8 mouse cellular contexts compared by ENCODE assay signal in the genomic region with DNA sequence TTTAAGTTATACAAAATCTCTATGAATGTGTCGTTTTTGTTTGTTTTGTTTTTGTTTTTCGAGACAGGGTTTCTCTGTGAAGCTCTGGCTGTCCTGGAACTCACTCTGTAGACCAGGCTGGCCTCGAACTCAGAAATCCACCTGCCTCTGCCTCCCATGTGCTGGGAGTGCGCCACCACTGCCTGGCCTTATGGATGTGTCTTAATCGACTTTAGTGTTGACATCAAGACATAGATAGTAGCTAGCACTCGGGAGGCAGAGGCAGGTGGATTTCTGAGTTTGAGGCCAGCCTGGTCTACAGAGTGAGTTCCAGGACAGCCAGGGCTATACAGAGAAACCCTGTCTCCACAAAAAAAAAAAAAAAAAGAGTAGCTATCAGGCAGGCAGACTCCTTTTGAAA. TPM values are rescaled to one million over a fixed set of nuclear protein-coding genes. Genes with fewer than 3 reads are reported as not detected.
A peak's percentile ranks its signal among the peaks of the same experiment; 100 is the strongest.
DNase-seq lines count a peak whose midpoint lies in the region; ATAC-seq and TF ChIP-seq lines count a peak whose summit lies in the region.
"Not testable (repeated sequence)": the region's sequence is repeated elsewhere in the genome, so short reads cannot be mapped to it uniquely, and the experiment has no call there.

No protein-coding gene starts in this region.

- not testable (repeated sequence) for TF ChIP-seq POLR2A in limb, embryonic 14.5 days (IDR thresholded peaks at IDR 0.05; ENCODE audit: borderline replicate concordance, extremely low read depth, insufficient read depth, insufficient read length)

- H3K36me3 ChIP-seq in embryonic facial prominence, embryonic 10.5 days (replicated peaks): peaks cover 20% of the 10 kb centered on the region; the same call in 1 of the 2 replicates
- not testable (repeated sequence) for H3K36me3 ChIP-seq in forebrain, embryonic 13.5 days (ENCODE audit: poor library complexity, severe bottlenecking); heart, embryonic 16.5 days (ENCODE audit: control insufficient read depth, insufficient read depth); intestine, embryonic 15.5 days; limb, embryonic 14.5 days (ENCODE audit: control insufficient read depth, insufficient read depth, low read length); lung, embryonic 15.5 days; midbrain, postnatal 0 days (ENCODE audit: insufficient read depth, low read length)

- not testable (repeated sequence) for H3K9me3 ChIP-seq in embryonic facial prominence, embryonic 10.5 days; forebrain, embryonic 13.5 days (replicated peaks); heart, embryonic 16.5 days (replicated peaks; ENCODE audit: control insufficient read depth, low read length); intestine, embryonic 15.5 days; limb, embryonic 14.5 days (ENCODE audit: control insufficient read depth, low read length); lung, embryonic 15.5 days; midbrain, postnatal 0 days (ENCODE audit: low read length)

- not testable (repeated sequence) for ATAC-seq in forebrain, embryonic 13.5 days; heart, embryonic 16.5 days (replicated peaks; ENCODE audit: extremely low read depth, insufficient read depth, low FRiP score); intestine, embryonic 15.5 days; limb, embryonic 14.5 days (ENCODE audit: low FRiP score, low read depth); lung, embryonic 15.5 days (ENCODE audit: borderline replicate concordance, extremely low read depth, low FRiP score, low TSS enrichment); midbrain, postnatal 0 days (ENCODE audit: low FRiP score)

- peak; percentile 45 for DNase-seq in A20 (ENCODE audit: low read depth, low spot score)
- DNase-seq in embryonic facial prominence, embryonic 10.5 days (ENCODE audit: low spot score); limb, embryonic 14.5 days (ENCODE audit: low spot score); midbrain, postnatal 0 days (ENCODE audit: low spot score): not testable (repeated sequence)

- not testable (repeated sequence) for TF ChIP-seq CTCF in midbrain, postnatal 0 days (IDR thresholded peaks at IDR 0.05)

- H3K27me3 ChIP-seq in embryonic facial prominence, embryonic 10.5 days (replicated peaks; ENCODE audit: low read depth, poor library complexity, severe bottlenecking): peaks cover 22% of the 10 kb centered on the region
- not testable (repeated sequence) for H3K27me3 ChIP-seq in forebrain, embryonic 13.5 days; heart, embryonic 16.5 days (ENCODE audit: control insufficient read depth, insufficient read depth, low read length); intestine, embryonic 15.5 days (replicated peaks); limb, embryonic 14.5 days (ENCODE audit: control insufficient read depth, insufficient read depth, low read length); lung, embryonic 15.5 days; midbrain, postnatal 0 days (ENCODE audit: insufficient read depth, low read length)

- H3K4me3 ChIP-seq in embryonic facial prominence, embryonic 10.5 days: peak overlapping the region; percentile 87
- peak overlapping the region; percentile 83 for H3K4me3 ChIP-seq in forebrain, embryonic 13.5 days
- peak overlapping the region; percentile 89 for H3K4me3 ChIP-seq in heart, embryonic 16.5 days (ENCODE audit: low read length)
- peak overlapping the region; percentile 90; the same call in 1 of the 2 replicates for H3K4me3 ChIP-seq in intestine, embryonic 15.5 days (replicated peaks)
- peak overlapping the region; percentile 70 for H3K4me3 ChIP-seq in limb, embryonic 14.5 days (replicated peaks; ENCODE audit: low read length)
- peak overlapping the region; percentile 87 for H3K4me3 ChIP-seq in lung, embryonic 15.5 days
- peak overlapping the region; percentile 77; the same call in 1 of the 2 replicates for H3K4me3 ChIP-seq in midbrain, postnatal 0 days (ENCODE audit: low read depth, low read length)

- not testable (repeated sequence) for H3K27ac ChIP-seq in embryonic facial prominence, embryonic 10.5 days (replicated peaks); forebrain, embryonic 13.5 days; heart, embryonic 16.5 days (ENCODE audit: low read length); intestine, embryonic 15.5 days; limb, embryonic 14.5 days (replicated peaks; ENCODE audit: low read depth, low read length); midbrain, postnatal 0 days (ENCODE audit: low read depth, low read length)
- H3K27ac ChIP-seq in lung, embryonic 15.5 days: peak overlapping the region; percentile 98; the same call in 1 of the 2 replicates

- H3K4me2 ChIP-seq in forebrain, embryonic 13.5 days: peak overlapping the region; percentile 77
- H3K4me2 ChIP-seq in heart, embryonic 16.5 days (ENCODE audit: low read depth, low read length): peak overlapping the region; percentile 70
- peak overlapping the region; percentile 86; the same call in 1 of the 2 replicates for H3K4me2 ChIP-seq in intestine, embryonic 15.5 days (replicated peaks)
- peak overlapping the region; percentile 92 for H3K4me2 ChIP-seq in limb, embryonic 14.5 days (replicated peaks; ENCODE audit: low read depth, low read length, severe bottlenecking)
- peak overlapping the region; percentile 82 for H3K4me2 ChIP-seq in lung, embryonic 15.5 days
- H3K4me2 ChIP-seq in midbrain, postnatal 0 days (ENCODE audit: low read depth, low read length, poor library complexity, severe bottlenecking): 0 out of 2 replicates have a peak overlapping the region, but pooled peaks have one; percentile 64

- 82% methylated on average over 6 of the region's 6 CpGs for WGBS in embryonic facial prominence, embryonic 10.5 days
- WGBS in forebrain, embryonic 13.5 days: 84% methylated on average over 6 of the region's 6 CpGs
- WGBS in heart, embryonic 16.5 days: 70% methylated on average over 6 of the region's 6 CpGs
- 74% methylated on average over 6 of the region's 6 CpGs for WGBS in intestine, embryonic 15.5 days
- 76% methylated on average over 6 of the region's 6 CpGs for WGBS in limb, embryonic 14.5 days
- WGBS in lung, embryonic 15.5 days: 71% methylated on average over 6 of the region's 6 CpGs
- 84% methylated on average over 6 of the region's 6 CpGs for WGBS in midbrain, postnatal 0 days

- peak overlapping the region; percentile 95; the same call in 1 of the 2 replicates for H3K9ac ChIP-seq in forebrain, embryonic 13.5 days
- not testable (repeated sequence) for H3K9ac ChIP-seq in heart, embryonic 16.5 days (ENCODE audit: low read length); intestine, embryonic 15.5 days; limb, embryonic 14.5 days (ENCODE audit: low read depth, low read length, severe bottlenecking); midbrain, postnatal 0 days (replicated peaks; ENCODE audit: low read length, poor library complexity, severe bottlenecking)
- peak overlapping the region; percentile 95; the same call in 1 of the 2 replicates for H3K9ac ChIP-seq in lung, embryonic 15.5 days

- H3K4me1 ChIP-seq in embryonic facial prominence, embryonic 10.5 days: peaks cover 58% of the 10 kb centered on the region
- H3K4me1 ChIP-seq in forebrain, embryonic 13.5 days: peaks cover 52% of the 10 kb centered on the region
- H3K4me1 ChIP-seq in heart, embryonic 16.5 days (ENCODE audit: control insufficient read depth, insufficient read depth, low read length): peaks cover 26% of the 10 kb centered on the region
- peaks cover 28% of the 10 kb centered on the region for H3K4me1 ChIP-seq in intestine, embryonic 15.5 days (replicated peaks)
- peaks cover 23% of the 10 kb centered on the region for H3K4me1 ChIP-seq in limb, embryonic 14.5 days (ENCODE audit: control insufficient read depth, insufficient read depth, low read length)
- H3K4me1 ChIP-seq in lung, embryonic 15.5 days: peaks cover 40% of the 10 kb centered on the region
- peaks cover 11% of the 10 kb centered on the region for H3K4me1 ChIP-seq in midbrain, postnatal 0 days (ENCODE audit: insufficient read depth, low read length)

RNA-seq across cellular contexts. Expression of gene Ptpa, which starts 1.3 kb away (rescaled TPM):
- 161 and 162 TPM in 2 replicates for polyA plus RNA-seq in embryonic facial prominence, embryonic 10.5 days (2016; fragmentation: Nextera tagmentation; extraction: Ambion mirVana)
- 126 and 141 TPM in 2 replicates for polyA plus RNA-seq in forebrain, embryonic 13.5 days (2015; fragmentation: Nextera tagmentation; extraction: Ambion mirVana)
- 125 and 126 TPM in 2 replicates for polyA plus RNA-seq in heart, embryonic 16.5 days (2015; fragmentation: Nextera tagmentation; extraction: Ambion mirVana)
- 117 and 120 TPM in 2 replicates for polyA plus RNA-seq in intestine, embryonic 15.5 days (2015; fragmentation: Nextera tagmentation; extraction: Ambion mirVana)
- polyA plus RNA-seq in limb, embryonic 14.5 days (2012; rRNA removed): 142 and 168 TPM in 2 replicates
- polyA plus RNA-seq in limb, embryonic 14.5 days (2014; fragmentation: Nextera tagmentation; extraction: Ambion mirVana): 74.5 and 87.6 TPM in 2 replicates
- 164 and 165 TPM in 2 replicates for polyA plus RNA-seq in lung, embryonic 15.5 days (2015; fragmentation: Nextera tagmentation; extraction: Ambion mirVana)
- 139 and 147 TPM in 2 replicates for total RNA-seq in midbrain, postnatal 0 days (2014; rRNA removed)
- 138 and 141 TPM in 2 replicates for polyA plus RNA-seq in midbrain, postnatal 0 days (2015; fragmentation: Nextera tagmentation; extraction: Ambion mirVana)

RNA-seq across cellular contexts. Expression of gene Crat, which starts 1.5 kb away (rescaled TPM):
- 19.9 and 20.3 TPM in 2 replicates for polyA plus RNA-seq in embryonic facial prominence, embryonic 10.5 days (2016; fragmentation: Nextera tagmentation; extraction: Ambion mirVana)
- 16.3 and 21.0 TPM in 2 replicates for polyA plus RNA-seq in forebrain, embryonic 13.5 days (2015; fragmentation: Nextera tagmentation; extraction: Ambion mirVana)
- polyA plus RNA-seq in heart, embryonic 16.5 days (2015; fragmentation: Nextera tagmentation; extraction: Ambion mirVana): 164 and 169 TPM in 2 replicates
- polyA plus RNA-seq in intestine, embryonic 15.5 days (2015; fragmentation: Nextera tagmentation; extraction: Ambion mirVana): 19.6 and 19.8 TPM in 2 replicates
- 25.0 and 31.0 TPM in 2 replicates for polyA plus RNA-seq in limb, embryonic 14.5 days (2012; rRNA removed)
- 33.4 and 36.1 TPM in 2 replicates for polyA plus RNA-seq in limb, embryonic 14.5 days (2014; fragmentation: Nextera tagmentation; extraction: Ambion mirVana)
- polyA plus RNA-seq in lung, embryonic 15.5 days (2015; fragmentation: Nextera tagmentation; extraction: Ambion mirVana): 32.0 and 34.1 TPM in 2 replicates
- 32.6 and 38.0 TPM in 2 replicates for total RNA-seq in midbrain, postnatal 0 days (2014; rRNA removed)
- 24.9 and 27.4 TPM in 2 replicates for polyA plus RNA-seq in midbrain, postnatal 0 days (2015; fragmentation: Nextera tagmentation; extraction: Ambion mirVana)

RNA-seq across cellular contexts. Expression of gene Dolpp1, which starts 25.1 kb away (rescaled TPM):
- 46.2 and 47.9 TPM in 2 replicates for polyA plus RNA-seq in embryonic facial prominence, embryonic 10.5 days (2016; fragmentation: Nextera tagmentation; extraction: Ambion mirVana)
- polyA plus RNA-seq in forebrain, embryonic 13.5 days (2015; fragmentation: Nextera tagmentation; extraction: Ambion mirVana): 53.0 and 56.7 TPM in 2 replicates
- 26.0 and 29.3 TPM in 2 replicates for polyA plus RNA-seq in heart, embryonic 16.5 days (2015; fragmentation: Nextera tagmentation; extraction: Ambion mirVana)
- polyA plus RNA-seq in intestine, embryonic 15.5 days (2015; fragmentation: Nextera tagmentation; extraction: Ambion mirVana): 44.5 and 50.9 TPM in 2 replicates
- polyA plus RNA-seq in limb, embryonic 14.5 days (2012; rRNA removed): 49.8 and 71.3 TPM in 2 replicates
- 30.9 and 31.8 TPM in 2 replicates for polyA plus RNA-seq in limb, embryonic 14.5 days (2014; fragmentation: Nextera tagmentation; extraction: Ambion mirVana)
- 37.7 and 46.9 TPM in 2 replicates for polyA plus RNA-seq in lung, embryonic 15.5 days (2015; fragmentation: Nextera tagmentation; extraction: Ambion mirVana)
- 96.2 and 103 TPM in 2 replicates for total RNA-seq in midbrain, postnatal 0 days (2014; rRNA removed)
- polyA plus RNA-seq in midbrain, postnatal 0 days (2015; fragmentation: Nextera tagmentation; extraction: Ambion mirVana): 56.6 and 59.7 TPM in 2 replicates

RNA-seq across cellular contexts. Expression of gene Miga2, which starts 53.1 kb away (rescaled TPM):
- polyA plus RNA-seq in embryonic facial prominence, embryonic 10.5 days (2016; fragmentation: Nextera tagmentation; extraction: Ambion mirVana): 29.3 and 30.8 TPM in 2 replicates
- 22.4 and 23.5 TPM in 2 replicates for polyA plus RNA-seq in forebrain, embryonic 13.5 days (2015; fragmentation: Nextera tagmentation; extraction: Ambion mirVana)
- 38.7 and 43.5 TPM in 2 replicates for polyA plus RNA-seq in heart, embryonic 16.5 days (2015; fragmentation: Nextera tagmentation; extraction: Ambion mirVana)
- polyA plus RNA-seq in intestine, embryonic 15.5 days (2015; fragmentation: Nextera tagmentation; extraction: Ambion mirVana): 20.9 and 24.1 TPM in 2 replicates
- 28.9 and 37.3 TPM in 2 replicates for polyA plus RNA-seq in limb, embryonic 14.5 days (2012; rRNA removed)
- 20.5 and 21.7 TPM in 2 replicates for polyA plus RNA-seq in limb, embryonic 14.5 days (2014; fragmentation: Nextera tagmentation; extraction: Ambion mirVana)
- polyA plus RNA-seq in lung, embryonic 15.5 days (2015; fragmentation: Nextera tagmentation; extraction: Ambion mirVana): 21.2 and 24.2 TPM in 2 replicates
- total RNA-seq in midbrain, postnatal 0 days (2014; rRNA removed): 64.2 and 72.3 TPM in 2 replicates
- 28.7 and 34.8 TPM in 2 replicates for polyA plus RNA-seq in midbrain, postnatal 0 days (2015; fragmentation: Nextera tagmentation; extraction: Ambion mirVana)

RNA-seq across cellular contexts. Expression of gene Ier5l, which starts 56.9 kb away (rescaled TPM):
- polyA plus RNA-seq in embryonic facial prominence, embryonic 10.5 days (2016; fragmentation: Nextera tagmentation; extraction: Ambion mirVana): 2.8 and 3.4 TPM in 2 replicates
- polyA plus RNA-seq in forebrain, embryonic 13.5 days (2015; fragmentation: Nextera tagmentation; extraction: Ambion mirVana): 1.7 and 2.6 TPM in 2 replicates
- 0.72 and 0.85 TPM in 2 replicates for polyA plus RNA-seq in heart, embryonic 16.5 days (2015; fragmentation: Nextera tagmentation; extraction: Ambion mirVana)
- 1.3 and 1.6 TPM in 2 replicates for polyA plus RNA-seq in intestine, embryonic 15.5 days (2015; fragmentation: Nextera tagmentation; extraction: Ambion mirVana)
- 31.0 and 47.8 TPM in 2 replicates for polyA plus RNA-seq in limb, embryonic 14.5 days (2012; rRNA removed)
- 3.9 and 7.5 TPM in 2 replicates for polyA plus RNA-seq in limb, embryonic 14.5 days (2014; fragmentation: Nextera tagmentation; extraction: Ambion mirVana)
- 2.0 and 2.8 TPM in 2 replicates for polyA plus RNA-seq in lung, embryonic 15.5 days (2015; fragmentation: Nextera tagmentation; extraction: Ambion mirVana)
- total RNA-seq in midbrain, postnatal 0 days (2014; rRNA removed): 23.6 and 28.2 TPM in 2 replicates
- 2.6 and 3.2 TPM in 2 replicates for polyA plus RNA-seq in midbrain, postnatal 0 days (2015; fragmentation: Nextera tagmentation; extraction: Ambion mirVana)
